Mouse (Mus musculus): ENCODE data around the gene Sirt7.

Gene Sirt7

GRCm38 (mm10) chr11:120576365-120576981, 48.6 kb downstream of the Sirt7 start:
- in situ Hi-C loops (cut with MboI; ENCODE audit: unreplicated experiment in 2 of 2): loop anchor here in 1 of 2 experiments (5.0 kb wide), 3 partner anchors 41 to 89 kb away; partner anchors contain the start of gene Pcyt2

- in situ Hi-C loops (cut with MboI; ENCODE audit: unreplicated experiment in 2 of 2): loop anchor here in 1 of 2 experiments (5.0 kb wide), 3 partner anchors 41 to 89 kb away; partner anchors contain the start of gene Pcyt2
Observed at GRCm38 (mm10) chr11:120575940-120576339, 49.1 kb downstream of the Sirt7 start.

GRCm38 (mm10) chr11:120575046-120575445, 50.0 kb downstream of the Sirt7 start:
- in situ Hi-C loops (cut with MboI; ENCODE audit: unreplicated experiment in 2 of 2): loop anchor here in 1 of 2 experiments (5.0 kb wide), 3 partner anchors 42 to 88 kb away; partner anchors contain the start of gene Pcyt2

GRCm38 (mm10) chr11:120574278-120574600, 50.8 kb downstream of the Sirt7 start:
- in situ Hi-C loops (cut with MboI; ENCODE audit: unreplicated experiment in 2 of 2): no loop called here

GRCm38 (mm10) chr11:120573585-120574277, 51.3 kb downstream of the Sirt7 start:
- in situ Hi-C loops (cut with MboI; ENCODE audit: unreplicated experiment in 2 of 2): no loop called here

GRCm38 (mm10) chr11:120572752-120573584, 52.1 kb downstream of the Sirt7 start, which contains the start of gene P4hb:
P4hb (minus strand) TSS chr11:120573253.
- in situ Hi-C loops (cut with MboI; ENCODE audit: unreplicated experiment in 2 of 2): no loop called here

- in situ Hi-C loops (cut with MboI; ENCODE audit: unreplicated experiment in 2 of 2): no loop called here
Observed at GRCm38 (mm10) chr11:120572417-120572751, 52.7 kb downstream of the Sirt7 start.

- in situ Hi-C loops (cut with MboI; ENCODE audit: unreplicated experiment in 2 of 2): no loop called here
Observed at GRCm38 (mm10) chr11:120571754-120572416, 53.2 kb downstream of the Sirt7 start.

GRCm38 (mm10) chr11:120571122-120571521, 53.9 kb downstream of the Sirt7 start:
- in situ Hi-C loops (cut with MboI; ENCODE audit: unreplicated experiment in 2 of 2): no loop called here
